Mouse (Mus musculus) ES-E14 (cell line): ENCODE results near the gene Mctp2. TPM values are rescaled to one million over a fixed set of nuclear protein-coding genes. Genes with fewer than 3 reads are reported as not detected.

Experiments used
- DNase-seq: peaks from one replicate; pipeline ENCODE4 v3.0.0-alpha.2; 2013; ENCODE audit warnings: low read depth, low spot score
- H3K27ac ChIP-seq: 2 replicates; pipeline ENCODE4 v1.5.1; 2012; ENCODE audit warnings: low read depth, mild to moderate bottlenecking, low read length, moderate library complexity, mixed read lengths; ENCODE audit not compliant: poor library complexity, insufficient read depth, severe bottlenecking
- H3K36me3 ChIP-seq: 2 replicates; pipeline ENCODE4 v1.6.1; 2012; ENCODE audit warnings: mild to moderate bottlenecking, low read length, moderate library complexity, mixed read lengths; ENCODE audit not compliant: control insufficient read depth, poor library complexity, insufficient read depth, severe bottlenecking
- H3K4me1 ChIP-seq, 2 experiments: fragments of 150-350 bp in 1 of 2; sonication (generic) in 1 of 2; 2 replicates each; pipeline ENCODE4 v1.6.1; 2012; ENCODE audit warnings: low read length in 2 of 2, mild to moderate bottlenecking in 1 of 2, mixed read lengths in 1 of 2; ENCODE audit not compliant: control insufficient read depth in 2 of 2, insufficient read depth in 2 of 2, poor library complexity in 1 of 2
- H3K4me3 ChIP-seq, 2 experiments: fragments of 150-350 bp in 1 of 2; sonication (generic) in 1 of 2; 2 replicates each; pipeline ENCODE4 v1.5.1; 2012; ENCODE audit warnings: low read length in 2 of 2, low read depth in 1 of 2, mild to moderate bottlenecking in 1 of 2, mixed read lengths in 1 of 2; ENCODE audit not compliant: insufficient read depth in 1 of 2, poor library complexity in 1 of 2, severe bottlenecking in 1 of 2
- H3K9ac ChIP-seq: 2 replicates; pipeline ENCODE4 v1.6.1; 2012; ENCODE audit warnings: low read depth, mild to moderate bottlenecking, low read length, mixed read lengths; ENCODE audit not compliant: poor library complexity, insufficient read depth, severe bottlenecking
- H3K9me3 ChIP-seq: fragments of 150-350 bp; sonication (generic); 2 replicates; pipeline ENCODE4 v1.6.1; 2012; ENCODE audit warnings: low read depth, mild to moderate bottlenecking, low read length; ENCODE audit not compliant: control insufficient read depth, insufficient read depth
- CHD2 ChIP-seq: IDR thresholded peaks from 2 replicates; pipeline ENCODE4 v1.6.1; 2014; ENCODE audit warnings: mild to moderate bottlenecking, low read depth, low read length, inconsistent platforms
- HCFC1 ChIP-seq: IDR thresholded peaks from 2 replicates; pipeline ENCODE4 v1.6.1; 2012; ENCODE audit warnings: low read length, inconsistent platforms, borderline replicate concordance; ENCODE audit not compliant: insufficient read depth
- MAFK ChIP-seq: IDR thresholded peaks from 2 replicates; pipeline ENCODE4 v1.6.1; 2014; ENCODE audit warnings: mild to moderate bottlenecking, low read depth, low read length, inconsistent platforms; ENCODE audit not compliant: insufficient read depth
- ZC3H11A ChIP-seq: IDR thresholded peaks from 2 replicates; pipeline ENCODE4 v1.6.1; 2012; ENCODE audit warnings: low read depth, mild to moderate bottlenecking, inconsistent platforms, low read length, borderline replicate concordance
- ZNF384 ChIP-seq: IDR thresholded peaks from 2 replicates; pipeline ENCODE4 v1.6.1; 2012; ENCODE audit warnings: low read depth, low read length, inconsistent platforms
- in situ Hi-C, 2 experiments: fragments of 600-800 bp; cut with MboI; formaldehyde crosslinking; loops; one replicate each; pipeline ENCODE4 v1.15.1; 2025; ENCODE audit warnings: low sequenced_read_pairs in 2 of 2, inconsistent platforms in 1 of 2; ENCODE audit not compliant: unreplicated experiment in 2 of 2
- total RNA-seq: library from RNA; depleted of rRNA; stranded (reverse); fragments of 300-350 nt; gene quantifications from 2 replicates; pipeline ENCODE4 v1.2.3, GENCODE M21; 2012

Gene Mctp2
- total RNA-seq, 1 experiment, result 6.2 TPM

DNA sequence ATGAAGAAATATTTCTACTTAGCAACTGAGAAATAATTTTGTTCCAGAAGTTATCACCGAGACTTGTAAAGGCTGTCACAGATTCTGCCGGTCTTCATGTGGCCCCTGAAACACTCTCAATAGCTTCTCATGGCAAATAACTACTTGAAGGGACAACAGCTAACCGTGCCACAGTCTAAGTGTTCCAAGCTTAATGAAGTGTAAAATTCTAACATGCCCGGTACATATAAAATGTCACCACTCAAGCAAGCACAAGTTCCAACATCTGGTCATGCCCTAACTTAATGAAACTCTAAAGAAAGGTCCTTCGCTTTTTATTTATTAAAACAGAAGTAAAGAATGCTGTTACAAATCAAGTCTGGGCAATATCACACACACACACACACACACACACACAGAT is 82.8 kb downstream of the Mctp2 start:
- H3K9me3 ChIP-seq, result no peaks in the 10 kb centered on the region
- H3K9ac ChIP-seq, result no peak overlapping the region
- no peak for DNase-seq
- in situ Hi-C loops, result no loop called here
- H3K4me3 ChIP-seq, result no peak overlapping the region
- H3K4me1 ChIP-seq, result no peaks in the 10 kb centered on the region
- no peak for TF ChIP-seq ZNF384
- no peak for TF ChIP-seq CHD2
- TF ChIP-seq ZC3H11A, result no peak
- TF ChIP-seq MAFK, result no peak
- no peak for TF ChIP-seq HCFC1
- H3K27ac ChIP-seq, result no peak overlapping the region
- H3K36me3 ChIP-seq, result no peaks in the 10 kb centered on the region

DNA sequence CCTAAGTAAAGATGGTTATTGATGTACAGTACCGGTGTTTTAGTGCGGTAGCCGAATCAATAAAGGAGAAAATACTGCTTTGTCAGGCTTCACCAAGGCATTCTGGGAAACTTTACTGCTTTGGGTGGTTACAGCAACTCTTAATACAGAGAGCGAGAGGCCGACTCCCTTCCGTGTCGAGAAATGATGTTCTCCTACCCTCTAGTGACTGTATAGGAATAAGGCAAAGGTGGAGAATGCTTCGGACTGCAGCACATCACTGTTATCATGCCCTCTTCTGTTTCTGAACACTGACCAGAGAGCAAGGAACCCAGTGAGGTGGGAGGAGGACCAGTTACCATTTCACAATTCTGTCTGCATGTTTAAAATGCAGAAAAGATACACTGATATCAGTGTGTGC is 83.9 kb downstream of the Mctp2 start:
- in situ Hi-C loops, result no loop called here
- no peaks in the 10 kb centered on the region for H3K4me1 ChIP-seq
- no peak overlapping the region for H3K27ac ChIP-seq
- TF ChIP-seq HCFC1, result no peak
- no peak for TF ChIP-seq ZC3H11A
- TF ChIP-seq MAFK, result no peak
- no peak for TF ChIP-seq CHD2
- TF ChIP-seq ZNF384, result no peak
- DNase-seq, result no peak
- no peaks in the 10 kb centered on the region for H3K36me3 ChIP-seq
- H3K9me3 ChIP-seq, result no peaks in the 10 kb centered on the region
- H3K4me3 ChIP-seq, result no peak overlapping the region
- no peak overlapping the region for H3K9ac ChIP-seq

DNA sequence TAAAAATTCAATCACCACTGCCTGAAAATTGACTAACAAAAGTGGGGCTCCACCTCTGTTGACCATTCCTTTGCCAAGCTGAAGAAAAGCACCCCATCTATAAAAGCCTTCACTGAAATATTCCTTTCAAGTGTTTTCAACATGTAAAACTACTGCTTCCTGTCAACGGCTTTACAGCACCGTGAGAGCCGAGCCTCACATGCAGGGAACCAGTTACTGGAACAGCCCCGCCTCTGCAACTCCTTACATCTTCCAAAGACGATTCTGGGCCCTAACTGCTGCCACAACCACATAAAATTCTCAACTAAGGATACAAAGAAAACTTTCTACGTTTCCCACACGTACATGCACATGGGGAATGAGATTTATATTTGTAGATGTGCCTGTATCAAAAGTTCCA is 88.4 kb downstream of the Mctp2 start:
- TF ChIP-seq MAFK (no peak), CHD2 (no peak), HCFC1 (no peak), ZC3H11A (no peak), ZNF384 (no peak)
- no peak overlapping the region for H3K27ac ChIP-seq
- no peak overlapping the region for H3K9ac ChIP-seq
- DNase-seq, result no peak
- no peaks in the 10 kb centered on the region for H3K36me3 ChIP-seq
- H3K9me3 ChIP-seq, result no peaks in the 10 kb centered on the region
- H3K4me3 ChIP-seq, result no peak overlapping the region
- no peaks in the 10 kb centered on the region for H3K4me1 ChIP-seq
- in situ Hi-C loops, result no loop called here

DNA sequence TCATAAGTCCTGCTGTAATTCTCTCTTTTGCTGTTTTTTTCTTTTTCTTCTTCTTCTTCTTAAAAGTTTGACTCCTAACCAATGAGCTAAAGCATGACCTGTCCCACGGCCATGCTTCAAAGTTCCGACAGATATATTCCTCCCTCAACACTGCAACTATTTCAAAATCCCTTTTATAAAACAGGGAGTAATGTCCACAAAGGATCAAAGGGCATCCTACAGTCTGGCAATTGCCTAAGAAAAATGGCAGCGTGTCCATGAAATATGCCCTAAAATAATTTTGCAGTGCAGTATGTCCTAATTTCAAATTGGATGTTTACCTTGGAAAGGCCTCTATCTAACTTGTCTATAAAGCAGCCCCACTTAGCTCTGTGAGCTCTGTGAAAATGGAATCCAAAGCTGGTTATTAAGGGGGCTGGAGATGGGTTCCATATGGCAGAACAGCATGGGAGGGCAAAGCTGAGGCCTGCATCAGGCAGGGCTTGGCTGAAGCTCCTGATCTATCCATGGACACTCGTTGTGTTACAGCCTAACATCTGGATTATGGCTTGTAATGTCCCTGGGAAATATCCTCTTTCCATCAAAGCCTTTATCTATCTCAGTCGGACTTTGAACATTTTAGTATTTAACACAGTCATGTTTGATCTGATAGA is 90.7 kb downstream of the Mctp2 start:
- H3K4me1 ChIP-seq, result no peaks in the 10 kb centered on the region
- H3K9me3 ChIP-seq, result no peaks in the 10 kb centered on the region
- H3K9ac ChIP-seq, result no peak overlapping the region
- no peak overlapping the region for H3K4me3 ChIP-seq
- no peak overlapping the region for H3K27ac ChIP-seq
- H3K36me3 ChIP-seq, result no peaks in the 10 kb centered on the region
- TF ChIP-seq HCFC1 (no peak), MAFK (no peak), ZC3H11A (no peak), ZNF384 (no peak), CHD2 (no peak)
- in situ Hi-C loops, result no loop called here
- DNase-seq, result no peak

DNA sequence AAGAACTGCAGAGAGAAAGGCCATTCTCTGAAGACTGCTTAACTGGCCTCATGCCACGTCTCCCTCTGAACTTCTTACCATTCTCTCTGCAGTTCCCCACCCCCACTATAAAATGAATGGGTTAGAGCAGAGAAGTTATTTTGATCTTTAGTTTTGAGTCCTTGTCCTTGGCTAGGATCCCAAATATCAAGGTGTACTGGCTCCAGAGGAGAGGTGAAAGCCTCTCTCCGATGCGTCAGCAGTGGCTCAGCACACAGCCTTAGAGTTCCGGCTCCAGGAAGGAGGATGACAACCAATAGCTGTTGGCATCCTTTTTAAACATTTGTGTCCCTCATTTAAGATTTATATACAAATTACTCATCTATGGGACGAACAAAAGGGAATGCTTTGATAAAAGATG is 96.2 kb downstream of the Mctp2 start:
- Histone ChIP-seq H3K9me3 (no peaks in the 10 kb centered on the region), H3K36me3 (no peaks in the 10 kb centered on the region), H3K4me1 (no peaks in the 10 kb centered on the region), H3K9ac (no peak overlapping the region), H3K27ac (no peak overlapping the region), H3K4me3 (no peak overlapping the region)
- no peak for DNase-seq
- in situ Hi-C loops, result no loop called here
- TF ChIP-seq HCFC1, result no peak
- TF ChIP-seq MAFK, result no peak
- TF ChIP-seq ZC3H11A, result no peak
- no peak for TF ChIP-seq CHD2
- no peak for TF ChIP-seq ZNF384
